Mouse (Mus musculus) CH12.LX (cell line): ENCODE results near the gene Nek6. TPM values are rescaled to one million over a fixed set of nuclear protein-coding genes. Genes with fewer than 3 reads are reported as not detected.
A peak's percentile ranks its signal among the peaks of the same experiment; 100 is the strongest.

Source experiments
- DNase-seq: peaks from one replicate; pipeline ENCODE4 v3.0.0-alpha.2; 2013; ENCODE audit errors: extremely low read depth
- H3K27ac ChIP-seq: 2 replicates; pipeline ENCODE4 v1.5.1; 2012; ENCODE audit warnings: low read depth, mild to moderate bottlenecking, control low read depth, moderate library complexity; ENCODE audit not compliant: insufficient read depth
- H3K27me3 ChIP-seq: replicated peaks from 2 replicates; pipeline ENCODE3; 2012; ENCODE audit warnings: inconsistent platforms
- H3K36me3 ChIP-seq, 2 experiments: replicated peaks in 1 of 2; 2 replicates each; pipeline versions ENCODE3 to v1.6.1; 2012; ENCODE audit warnings: inconsistent platforms in 1 of 2, low read length in 1 of 2, mild to moderate bottlenecking in 1 of 2, mixed read lengths in 1 of 2, moderate library complexity in 1 of 2; ENCODE audit not compliant: control insufficient read depth in 1 of 2, insufficient read depth in 1 of 2
- H3K4me1 ChIP-seq, 2 experiments: 2 replicates each; pipeline ENCODE4 v1.6.1; 2012; ENCODE audit warnings: inconsistent platforms in 1 of 2, moderate library complexity in 1 of 2; ENCODE audit not compliant: insufficient read depth in 2 of 2, control insufficient read depth in 1 of 2
- H3K4me2 ChIP-seq: 2 replicates; pipeline ENCODE4 v1.6.1; 2012; ENCODE audit warnings: low read depth, mild to moderate bottlenecking, control low read depth; ENCODE audit not compliant: poor library complexity, insufficient read depth, severe bottlenecking
- H3K4me3 ChIP-seq, 3 experiments: fragments of 150-350 bp in 1 of 3; sonication (generic) in 1 of 3; replicated peaks in 1 of 3; 2 replicates each; pipeline versions ENCODE3 to v1.5.1; 2011 to 2012; ENCODE audit warnings: low read depth in 2 of 3, low read length in 2 of 3, mild to moderate bottlenecking in 2 of 3, moderate library complexity in 2 of 3, control low read depth in 1 of 3, improper control_type of control experiment in 1 of 3, inconsistent platforms in 1 of 3, mixed read lengths in 1 of 3; ENCODE audit not compliant: poor library complexity in 1 of 3
- H3K79me2 ChIP-seq: replicated peaks from 2 replicates; pipeline ENCODE4 v1.6.1; 2012; ENCODE audit warnings: mild to moderate bottlenecking, moderate library complexity; ENCODE audit not compliant: control insufficient read depth, poor library complexity, insufficient read depth, severe bottlenecking; ENCODE audit errors: extremely low read depth
- H3K9ac ChIP-seq: 2 replicates; pipeline ENCODE4 v1.6.1; 2012; ENCODE audit warnings: low read depth, mild to moderate bottlenecking, control low read depth, moderate library complexity; ENCODE audit not compliant: insufficient read depth
- H3K9me3 ChIP-seq: replicated peaks from 2 replicates; pipeline ENCODE3; 2012; ENCODE audit warnings: low read length, inconsistent platforms, mixed read lengths
- CHD1 ChIP-seq: IDR thresholded peaks from 2 replicates; pipeline ENCODE4 v1.6.1; 2012; ENCODE audit warnings: low read depth, low read length, improper control_type of control experiment, inconsistent platforms
- CTCF ChIP-seq, 2 experiments: IDR thresholded peaks in 1 of 2; conservative IDR thresholded peaks in 1 of 2; 2 replicates each; pipeline ENCODE4 v1.5.1; 2011 to 2012; ENCODE audit warnings: low read depth in 2 of 2, low read length in 2 of 2, improper control_type of control experiment in 1 of 2, inconsistent platforms in 1 of 2, mild to moderate bottlenecking in 1 of 2, moderate library complexity in 1 of 2
- E2F4 ChIP-seq: IDR thresholded peaks from 2 replicates; pipeline ENCODE4 v1.6.1; 2011; ENCODE audit warnings: low read depth, low read length, improper control_type of control experiment; ENCODE audit not compliant: insufficient replicate concordance
- EP300 ChIP-seq: IDR thresholded peaks from 2 replicates; pipeline ENCODE4 v1.6.1; 2011; ENCODE audit warnings: low read length, improper control_type of control experiment
- ETS1 ChIP-seq: conservative IDR thresholded peaks from 2 replicates; pipeline ENCODE4 v1.6.1; 2012; ENCODE audit warnings: low read depth, mild to moderate bottlenecking, inconsistent platforms, low read length, improper control_type of control experiment, moderate library complexity
- GABPA ChIP-seq: IDR thresholded peaks from 2 replicates; pipeline ENCODE4 v1.6.1; 2012; ENCODE audit warnings: low read depth, low read length, improper control_type of control experiment, inconsistent platforms; ENCODE audit not compliant: insufficient replicate concordance
- HCFC1 ChIP-seq: IDR thresholded peaks from 2 replicates; pipeline ENCODE4 v1.6.1; 2012; ENCODE audit warnings: low read depth, mild to moderate bottlenecking, inconsistent platforms, low read length, improper control_type of control experiment
- JUN ChIP-seq: IDR thresholded peaks from 2 replicates; pipeline ENCODE4 v1.6.1; 2011; ENCODE audit warnings: low read depth, mild to moderate bottlenecking, low read length, improper control_type of control experiment, moderate library complexity; ENCODE audit not compliant: insufficient read depth
- KAT2A ChIP-seq: IDR thresholded peaks from 2 replicates; pipeline ENCODE4 v1.6.1; 2012; ENCODE audit warnings: low read length, improper control_type of control experiment, inconsistent platforms; ENCODE audit not compliant: insufficient replicate concordance
- MAFK ChIP-seq: IDR thresholded peaks from 2 replicates; pipeline ENCODE4 v1.6.1; 2011; ENCODE audit warnings: low read length, improper control_type of control experiment; ENCODE audit not compliant: insufficient replicate concordance
- MAZ ChIP-seq: IDR thresholded peaks from 2 replicates; pipeline ENCODE4 v1.6.1; 2012; ENCODE audit warnings: low read depth, mild to moderate bottlenecking, inconsistent platforms, low read length, improper control_type of control experiment, moderate library complexity
- MEF2A ChIP-seq: IDR thresholded peaks from 2 replicates; pipeline ENCODE4 v1.6.1; 2014; ENCODE audit warnings: low read depth, mild to moderate bottlenecking, inconsistent platforms, low read length, improper control_type of control experiment, borderline replicate concordance
- NELFE ChIP-seq: IDR thresholded peaks from 2 replicates; pipeline ENCODE4 v1.6.1; 2011; ENCODE audit warnings: low read depth, low read length, improper control_type of control experiment
- POLR2A ChIP-seq: IDR thresholded peaks from 2 replicates; pipeline ENCODE4 v1.6.1; 2011; ENCODE audit warnings: low read depth, mild to moderate bottlenecking, improper control_type of control experiment, low read length
- RAD21 ChIP-seq: IDR thresholded peaks from 2 replicates; pipeline ENCODE4 v1.6.1; 2011; ENCODE audit warnings: low read depth, mild to moderate bottlenecking, low read length, improper control_type of control experiment, moderate library complexity
- SIN3A ChIP-seq: IDR thresholded peaks from 2 replicates; pipeline ENCODE4 v1.6.1; 2012; ENCODE audit warnings: low read length, improper control_type of control experiment, inconsistent platforms
- SMC3 ChIP-seq: IDR thresholded peaks from 2 replicates; pipeline ENCODE4 v1.6.1; 2011; ENCODE audit warnings: low read depth, low read length, improper control_type of control experiment
- TBP ChIP-seq: conservative IDR thresholded peaks from 2 replicates; pipeline ENCODE4 v1.6.1; 2011; ENCODE audit warnings: low read depth, low read length, improper control_type of control experiment
- UBTF ChIP-seq: IDR thresholded peaks from 2 replicates; pipeline ENCODE4 v1.6.1; 2012; ENCODE audit warnings: low read depth, mild to moderate bottlenecking, inconsistent platforms, low read length, improper control_type of control experiment, moderate library complexity
- USF2 ChIP-seq: conservative IDR thresholded peaks from 2 replicates; pipeline ENCODE4 v1.6.1; 2011; ENCODE audit warnings: low read depth, low read length, improper control_type of control experiment
- ZMIZ1 ChIP-seq: IDR thresholded peaks from 2 replicates; pipeline ENCODE4 v1.6.1; 2012; ENCODE audit warnings: low read depth, mild to moderate bottlenecking, inconsistent platforms, low read length, improper control_type of control experiment
- dilution Hi-C: fragments of 300-500 bp; cut with MboI; formaldehyde crosslinking; loops from 2 replicates; pipeline ENCODE4 v1.14.3; 2020; ENCODE audit warnings: low sequenced_read_pairs; ENCODE audit not compliant: extremely low pct_unique_long_range_greater_than_20kb, extremely low pct_ligation_motif_present
- in situ Hi-C: fragments of 300-500 bp; cut with MboI; formaldehyde crosslinking; loops from 3 replicates; pipeline ENCODE4 v1.14.3; 2019; ENCODE audit warnings: low sequenced_read_pairs, low pct_ligation_motif_present, low pct_unique_long_range_greater_than_20kb, mixed read lengths
- polyA plus RNA-seq: library from polyadenylated mRNA; unstranded; fragments of >175 nt; gene quantifications from 2 replicates; pipeline ENCODE4 v1.2.1, GENCODE M21; 2012; ENCODE audit warnings: low read depth; ENCODE audit not compliant: insufficient read length
- total RNA-seq, 2 experiments: library from RNA; depleted of rRNA; stranded (reverse); fragments of 300-350 nt in 1 of 2; fragments of >200 nt in 1 of 2; gene quantifications; 2 replicates each; pipeline ENCODE4 v1.2.3; 2012 to 2014

Nek6 gene
- total and polyA plus RNA-seq, 3 experiments, result 31.0 to 39.9 (median 36.7) TPM

DNA sequence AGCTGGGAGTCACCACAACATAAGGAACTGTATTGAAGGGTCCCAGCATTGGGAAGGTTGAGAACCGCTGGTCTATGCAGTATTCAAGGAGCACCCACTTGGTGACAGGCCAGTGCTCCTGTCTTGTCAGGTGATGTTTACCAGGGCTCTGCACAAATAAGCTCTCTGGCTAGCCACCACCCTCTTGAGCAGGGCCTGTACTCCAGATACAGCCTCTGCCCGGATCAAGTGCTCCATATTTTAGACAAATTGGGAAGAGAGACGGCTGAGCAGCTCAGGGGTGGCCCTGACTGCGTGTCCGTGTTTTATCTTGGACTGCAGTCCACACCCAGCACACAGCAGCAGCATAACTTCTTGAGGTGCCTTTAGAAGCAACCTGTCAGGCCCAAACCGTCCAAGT lies 75.3 kb downstream of the Nek6 start:
- no peak overlapping the region for H3K9ac ChIP-seq
- 0 out of 2 replicates have a peak, but pooled peaks cover under 1% of the 10 kb centered on the region for H3K79me2 ChIP-seq
- H3K27ac ChIP-seq, result no peak overlapping the region
- no peak overlapping the region for H3K4me2 ChIP-seq
- no peak for TF ChIP-seq MEF2A
- TF ChIP-seq, all 38 proteins: peak for 0
- in situ Hi-C loops, result no loop called here
- no peaks in the 10 kb centered on the region for H3K9me3 ChIP-seq
- no peaks in the 10 kb centered on the region for H3K27me3 ChIP-seq
- no peak overlapping the region for H3K4me3 ChIP-seq
- H3K4me1 ChIP-seq, result peaks cover 0 to 1% of the 10 kb centered on the region in 2 experiments; a peak in 1 of 4 replicates
- dilution Hi-C loops, result no loop called here
- peaks cover 63 to 92% of the 10 kb centered on the region in 2 experiments for H3K36me3 ChIP-seq
- DNase-seq, result no peak

DNA sequence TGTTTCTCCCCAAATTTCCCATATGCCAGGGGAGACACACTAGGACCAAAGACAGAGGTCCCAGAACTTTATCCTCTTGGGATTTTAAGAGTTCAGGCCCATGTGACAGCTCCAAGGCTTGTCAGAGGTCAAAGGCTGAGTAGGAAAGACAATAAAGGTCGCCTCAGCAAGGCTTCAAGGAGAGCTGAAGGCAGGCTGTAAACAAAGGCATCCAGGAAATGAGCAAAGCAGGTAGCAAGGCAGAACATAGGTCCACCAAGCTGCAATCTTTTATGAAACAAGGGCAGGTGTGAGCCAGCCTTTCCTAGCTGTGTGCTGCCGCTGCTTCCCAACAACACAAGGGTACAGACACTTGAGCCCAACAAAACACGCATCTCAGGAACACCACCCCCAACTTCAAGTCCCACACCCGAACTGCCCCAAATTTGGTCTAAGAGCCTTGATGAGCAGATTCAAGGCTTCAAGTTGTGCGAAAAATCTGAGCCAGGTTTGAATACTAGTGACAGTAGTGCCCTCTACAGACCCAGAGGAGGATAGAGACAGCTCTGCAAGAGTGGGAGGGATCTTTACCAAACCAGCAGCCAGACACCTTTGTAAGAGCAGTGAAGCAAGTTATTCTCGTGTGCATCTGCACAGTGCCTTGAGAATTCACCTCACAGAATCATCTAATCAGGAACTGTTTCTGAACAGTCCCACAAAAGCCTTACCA lies 80.5 kb downstream of the Nek6 start:
- H3K79me2 ChIP-seq, result peaks cover 3% of the 10 kb centered on the region; the same call in 1 of the 2 replicates
- no peaks in the 10 kb centered on the region for H3K27me3 ChIP-seq
- TF ChIP-seq UBTF (no peak), CTCF (conservative IDR thresholded peaks at IDR 0.05 in 1 of 2, IDR thresholded peaks at IDR 0.05 in 1 of 2; ENCODE audit: low read depth in 2 of 2, low read length in 2 of 2) (peak in 1 of 2 experiments; percentile 68; a peak in 2 of 4 replicates), MEF2A (no peak), RAD21 (peak; percentile 67), SMC3 (peak; percentile 63)
- peaks cover 0 to 19% of the 10 kb centered on the region in 2 experiments; a peak in 2 of 4 replicates for H3K4me1 ChIP-seq
- peaks cover 43 to 90% of the 10 kb centered on the region in 2 experiments for H3K36me3 ChIP-seq
- H3K9ac ChIP-seq, result no peak overlapping the region
- peak; percentile 48 for DNase-seq
- dilution Hi-C loops (no loop called here), in situ Hi-C loops (loop anchor here (5.0 kb wide), 1 partner anchor 165 kb away; no protein-coding TSS in a partner anchor)
- H3K9me3 ChIP-seq, result no peaks in the 10 kb centered on the region
- H3K27ac ChIP-seq, result no peak overlapping the region
- no peak overlapping the region for H3K4me2 ChIP-seq
- no peak overlapping the region for H3K4me3 ChIP-seq

DNA sequence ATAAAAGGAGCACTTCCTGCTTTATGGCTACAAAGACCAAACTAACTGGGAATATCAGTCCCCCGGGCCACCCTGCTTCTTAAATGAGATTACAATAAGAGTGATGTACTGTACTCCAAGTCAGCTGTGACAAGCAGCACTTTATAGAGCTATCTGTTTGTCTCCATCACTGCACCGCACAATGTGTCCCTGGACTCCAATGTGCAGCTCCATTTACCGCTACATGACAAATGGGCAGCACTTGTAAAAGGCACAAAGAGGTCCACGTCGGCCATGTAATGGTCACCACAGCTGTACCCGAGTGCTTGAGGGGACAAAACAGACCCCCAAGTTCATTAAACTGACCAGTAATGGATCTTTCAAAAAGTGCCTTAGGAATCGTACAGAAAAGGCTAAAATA lies 83.4 kb downstream of the Nek6 start:
- TF ChIP-seq MAZ (no peak), ETS1 (no peak), ZMIZ1 (no peak), GABPA (no peak), USF2 (no peak), NELFE (no peak), SMC3 (no peak), HCFC1 (no peak), TBP (no peak), RAD21 (no peak), KAT2A (no peak), JUN (no peak), UBTF (no peak), MEF2A (no peak), E2F4 (no peak), CHD1 (no peak), EP300 (no peak), MAFK (no peak), POLR2A (no peak), SIN3A (no peak)
- Histone ChIP-seq H3K36me3 (peaks cover 17 to 88% of the 10 kb centered on the region in 2 experiments), H3K79me2 (peaks cover 3% of the 10 kb centered on the region; the same call in 1 of the 2 replicates), H3K27ac (no peak overlapping the region), H3K27me3 (no peaks in the 10 kb centered on the region), H3K4me2 (no peak overlapping the region), H3K9ac (no peak overlapping the region), H3K4me1 (peaks cover 0 to 19% of the 10 kb centered on the region in 2 experiments; a peak in 2 of 4 replicates), H3K4me3 (no peak overlapping the region), H3K9me3 (no peaks in the 10 kb centered on the region)
- in situ Hi-C loops (loop anchor here (5.0 kb wide), 1 partner anchor 168 kb away; no protein-coding TSS in a partner anchor), dilution Hi-C loops (no loop called here)
- no peak for DNase-seq
